Mouse (Mus musculus) layer of hippocampus, adult 9-11 months (tissue): Measurements from ENCODE around the gene Trim14.
"Not testable (repeated sequence)": the region's sequence is repeated elsewhere in the genome, so short reads cannot be mapped to it uniquely, and the experiment has no call there.

ENCODE experiments used
- DNase-seq: peaks from one replicate; pipeline ENCODE4 v3.0.0; 2022

Gene Trim14

GRCm38 (mm10) chr4:46535840-46536361 is at the start of gene Trim14:
Gene Trim14, minus strand, starts transcription at chr4:46536141.
- no peak for DNase-seq

- no peak for DNase-seq
Measured at GRCm38 (mm10) chr4:46585041-46585810, 49.3 kb upstream of the Trim14 start.

GRCm38 (mm10) chr4:46584536-46584935 is 48.6 kb upstream of the Trim14 start:
- DNase-seq = not testable (repeated sequence)

GRCm38 (mm10) chr4:46584084-46584483 is 48.1 kb upstream of the Trim14 start:
- not testable (repeated sequence) for DNase-seq

GRCm38 (mm10) chr4:46582024-46582423 is 46.1 kb upstream of the Trim14 start:
- not testable (repeated sequence) for DNase-seq

GRCm38 (mm10) chr4:46581577-46581976 is 45.6 kb upstream of the Trim14 start:
- DNase-seq = not testable (repeated sequence)

GRCm38 (mm10) chr4:46580799-46581243 is 44.9 kb upstream of the Trim14 start:
- DNase-seq = not testable (repeated sequence)

- DNase-seq = not testable (repeated sequence)
Measured at GRCm38 (mm10) chr4:46578796-46579346, 42.9 kb upstream of the Trim14 start.

- no peak for DNase-seq
Measured at GRCm38 (mm10) chr4:46578228-46578627, 42.3 kb upstream of the Trim14 start.

- DNase-seq = not testable (repeated sequence)
Measured at GRCm38 (mm10) chr4:46575509-46576284, 39.8 kb upstream of the Trim14 start.

GRCm38 (mm10) chr4:46574841-46575240 is 38.9 kb upstream of the Trim14 start:
- DNase-seq = no peak

- no peak for DNase-seq
Measured at GRCm38 (mm10) chr4:46574024-46574753, 38.2 kb upstream of the Trim14 start.

- no peak for DNase-seq
Measured at GRCm38 (mm10) chr4:46572616-46573015, 36.7 kb upstream of the Trim14 start.

GRCm38 (mm10) chr4:46571744-46572143 is 35.8 kb upstream of the Trim14 start:
- DNase-seq = no peak

GRCm38 (mm10) chr4:46569671-46570070 is 33.7 kb upstream of the Trim14 start:
- DNase-seq = peak; percentile 63

GRCm38 (mm10) chr4:46568169-46568568 is 32.2 kb upstream of the Trim14 start:
- DNase-seq = no peak

GRCm38 (mm10) chr4:46566931-46567671 is 31.2 kb upstream of the Trim14 start:
- no peak for DNase-seq

GRCm38 (mm10) chr4:46565393-46565955 is 29.5 kb upstream of the Trim14 start:
- no peak for DNase-seq

GRCm38 (mm10) chr4:46564247-46564646 is 28.3 kb upstream of the Trim14 start:
- no peak for DNase-seq

GRCm38 (mm10) chr4:46563847-46564246 is 27.9 kb upstream of the Trim14 start:
- peak; percentile 49 for DNase-seq

GRCm38 (mm10) chr4:46562841-46563240 is 26.9 kb upstream of the Trim14 start:
- no peak for DNase-seq
